Mouse (Mus musculus) kidney, embryonic 16.5 days (tissue): ENCODE measurements around the gene Cacng1. TPM values are rescaled to one million over a fixed set of nuclear protein-coding genes. Genes with fewer than 3 reads are reported as not detected.

ENCODE experiments used
- ATAC-seq: fragments of 200-750 bp; cut with Nextera tagmentation; 2 replicates; pipeline ENCODE4 v1.8.0; 2017; ENCODE audit warnings: moderate TSS enrichment; ENCODE audit not compliant: low FRiP score, low TSS enrichment
- H3K27ac ChIP-seq: fragments of 300-500 bp; sonication (generic); 2 replicates; pipeline ENCODE4 v1.5.1; 2014; ENCODE audit warnings: low read length
- H3K27me3 ChIP-seq: fragments of 300-500 bp; sonication (generic); 2 replicates; pipeline ENCODE4 v1.6.1; 2014; ENCODE audit warnings: low read length, control low read depth, mixed read lengths; ENCODE audit not compliant: insufficient read depth
- H3K36me3 ChIP-seq: fragments of 300-500 bp; sonication (generic); 2 replicates; pipeline ENCODE4 v1.6.1; 2014; ENCODE audit warnings: low read length, control low read depth, mixed read lengths; ENCODE audit not compliant: insufficient read depth
- H3K4me1 ChIP-seq: fragments of 300-500 bp; sonication (generic); 2 replicates; pipeline ENCODE4 v1.6.1; 2014; ENCODE audit warnings: low read length, control low read depth, mixed read lengths; ENCODE audit not compliant: insufficient read depth
- H3K4me2 ChIP-seq: fragments of 300-500 bp; sonication (generic); replicated peaks from 2 replicates; pipeline ENCODE4 v1.6.1; 2014; ENCODE audit warnings: low read depth, low read length
- H3K4me3 ChIP-seq: fragments of 300-500 bp; sonication (generic); 2 replicates; pipeline ENCODE4 v1.5.1; 2014; ENCODE audit warnings: mild to moderate bottlenecking, low read length
- H3K9ac ChIP-seq: fragments of 300-500 bp; sonication (generic); replicated peaks from 2 replicates; pipeline ENCODE4 v1.6.1; 2014; ENCODE audit warnings: low read length
- H3K9me3 ChIP-seq: fragments of 300-500 bp; sonication (generic); 2 replicates; pipeline ENCODE4 v1.6.1; 2016; ENCODE audit warnings: low read length, control low read depth
- WGBS: fragments of 180-500 bp; shearing (Covaris S2); extraction: QIAGEN DNeasy Blood & Tissue Kit; methylation state at CpG from one replicate; pipeline ENCODE4 v1.1.7; 2014; 5-methylcytosine and 5-hydroxymethylcytosine counted together
- polyA plus RNA-seq: library from polyadenylated mRNA; unstranded; fragments of >200 nt; fragmentation: Nextera tagmentation; extraction: Ambion mirVana; gene quantifications from 2 replicates; pipeline ENCODE4 v1.2.1, GENCODE M21; 2015

Gene Cacng1
- polyA plus RNA-seq, 1 experiment from 2014 or later, result 0.95 TPM

GRCm38 (mm10) chr11:107737886-107738285, 21.6 kb upstream of the Cacng1 start:
- 78% methylated on average over 6 of the region's 6 CpGs for WGBS
- H3K9ac ChIP-seq, result no peak overlapping the region
- no peaks in the 10 kb centered on the region for H3K27me3 ChIP-seq
- H3K36me3 ChIP-seq, result no peaks in the 10 kb centered on the region
- H3K4me2 ChIP-seq, result no peak overlapping the region
- no peaks in the 10 kb centered on the region for H3K9me3 ChIP-seq
- ATAC-seq, result no peak
- H3K27ac ChIP-seq, result no peak overlapping the region
- H3K4me1 ChIP-seq, result peaks cover 6% of the 10 kb centered on the region
- H3K4me3 ChIP-seq, result no peak overlapping the region

- Histone ChIP-seq H3K9ac (no peak overlapping the region), H3K27ac (no peak overlapping the region), H3K4me3 (no peak overlapping the region), H3K36me3 (no peaks in the 10 kb centered on the region), H3K4me1 (peaks cover 6% of the 10 kb centered on the region), H3K9me3 (no peaks in the 10 kb centered on the region), H3K27me3 (no peaks in the 10 kb centered on the region), H3K4me2 (no peak overlapping the region)
- WGBS, result 69% methylated on average over 7 of the region's 7 CpGs
- ATAC-seq, result no peak
Measured at GRCm38 (mm10) chr11:107734133-107734532, 17.8 kb upstream of the Cacng1 start.

- WGBS, result 61% methylated on average over 5 of the region's 5 CpGs
- Histone ChIP-seq H3K4me2 (no peak overlapping the region), H3K9me3 (no peaks in the 10 kb centered on the region), H3K27me3 (no peaks in the 10 kb centered on the region), H3K27ac (no peak overlapping the region), H3K4me3 (no peak overlapping the region), H3K9ac (no peak overlapping the region), H3K4me1 (no peaks in the 10 kb centered on the region), H3K36me3 (no peaks in the 10 kb centered on the region)
- ATAC-seq, result no peak
Measured at GRCm38 (mm10) chr11:107731498-107731897, 15.2 kb upstream of the Cacng1 start.

- Histone ChIP-seq H3K27me3 (no peaks in the 10 kb centered on the region), H3K4me1 (no peaks in the 10 kb centered on the region), H3K9me3 (no peaks in the 10 kb centered on the region), H3K27ac (no peak overlapping the region), H3K4me2 (no peak overlapping the region), H3K36me3 (no peaks in the 10 kb centered on the region), H3K4me3 (no peak overlapping the region), H3K9ac (no peak overlapping the region)
- WGBS, result 70% methylated on average over 4 of the region's 4 CpGs
- ATAC-seq, result no peak
Measured at GRCm38 (mm10) chr11:107730940-107731339, 14.6 kb upstream of the Cacng1 start.

GRCm38 (mm10) chr11:107729141-107729540, 12.8 kb upstream of the Cacng1 start:
- no peaks in the 10 kb centered on the region for H3K27me3 ChIP-seq
- no peak for ATAC-seq
- H3K4me3 ChIP-seq, result no peak overlapping the region
- H3K4me1 ChIP-seq, result no peaks in the 10 kb centered on the region
- H3K4me2 ChIP-seq, result no peak overlapping the region
- H3K9me3 ChIP-seq, result no peaks in the 10 kb centered on the region
- WGBS, result 79% methylated on average over 7 of the region's 7 CpGs
- no peaks in the 10 kb centered on the region for H3K36me3 ChIP-seq
- no peak overlapping the region for H3K9ac ChIP-seq
- no peak overlapping the region for H3K27ac ChIP-seq

- no peaks in the 10 kb centered on the region for H3K36me3 ChIP-seq
- no peaks in the 10 kb centered on the region for H3K27me3 ChIP-seq
- H3K4me3 ChIP-seq, result no peak overlapping the region
- 69% methylated on average over 13 of the region's 13 CpGs for WGBS
- no peak overlapping the region for H3K9ac ChIP-seq
- no peaks in the 10 kb centered on the region for H3K9me3 ChIP-seq
- H3K4me2 ChIP-seq, result no peak overlapping the region
- ATAC-seq, result no peak
- H3K27ac ChIP-seq, result no peak overlapping the region
- H3K4me1 ChIP-seq, result no peaks in the 10 kb centered on the region
Measured at GRCm38 (mm10) chr11:107728073-107728863, 11.9 kb upstream of the Cacng1 start.

GRCm38 (mm10) chr11:107724603-107725002, 8.3 kb upstream of the Cacng1 start:
- 79% methylated on average over 8 of the region's 8 CpGs for WGBS
- Histone ChIP-seq H3K4me3 (no peak overlapping the region), H3K27me3 (no peaks in the 10 kb centered on the region), H3K9me3 (no peaks in the 10 kb centered on the region), H3K4me2 (no peak overlapping the region), H3K27ac (no peak overlapping the region), H3K36me3 (no peaks in the 10 kb centered on the region), H3K9ac (no peak overlapping the region), H3K4me1 (no peaks in the 10 kb centered on the region)
- ATAC-seq, result no peak

- no peak overlapping the region for H3K4me2 ChIP-seq
- no peak for ATAC-seq
- no peak overlapping the region for H3K4me3 ChIP-seq
- H3K36me3 ChIP-seq, result no peaks in the 10 kb centered on the region
- peaks cover 7% of the 10 kb centered on the region; the same call in 1 of the 2 replicates for H3K4me1 ChIP-seq
- H3K27me3 ChIP-seq, result no peaks in the 10 kb centered on the region
- WGBS, result 64% methylated on average over 7 of the region's 7 CpGs
- H3K9me3 ChIP-seq, result 0 out of 2 replicates have a peak, but pooled peaks cover 5% of the 10 kb centered on the region
- H3K9ac ChIP-seq, result no peak overlapping the region
- no peak overlapping the region for H3K27ac ChIP-seq
Measured at GRCm38 (mm10) chr11:107721057-107721456, 4.7 kb upstream of the Cacng1 start.

- H3K9ac ChIP-seq, result no peak overlapping the region
- peaks cover 7% of the 10 kb centered on the region; the same call in 1 of the 2 replicates for H3K4me1 ChIP-seq
- no peak overlapping the region for H3K4me2 ChIP-seq
- no peak overlapping the region for H3K4me3 ChIP-seq
- no peak for ATAC-seq
- H3K27ac ChIP-seq, result no peak overlapping the region
- H3K9me3 ChIP-seq, result 0 out of 2 replicates have a peak, but pooled peaks cover 5% of the 10 kb centered on the region
- WGBS, result 60% methylated on average over 9 of the region's 9 CpGs
- H3K36me3 ChIP-seq, result no peaks in the 10 kb centered on the region
- no peaks in the 10 kb centered on the region for H3K27me3 ChIP-seq
Measured at GRCm38 (mm10) chr11:107720264-107721021, 4.1 kb upstream of the Cacng1 start.

- WGBS, result 53% methylated on average over 7 of the region's 7 CpGs
- Histone ChIP-seq H3K27me3 (no peaks in the 10 kb centered on the region), H3K9me3 (0 out of 2 replicates have a peak, but pooled peaks cover 5% of the 10 kb centered on the region), H3K4me3 (no peak overlapping the region), H3K4me1 (peaks cover 7% of the 10 kb centered on the region), H3K4me2 (no peak overlapping the region), H3K9ac (no peak overlapping the region), H3K27ac (no peak overlapping the region), H3K36me3 (no peaks in the 10 kb centered on the region)
- ATAC-seq, result no peak
Measured at GRCm38 (mm10) chr11:107714368-107714767, 2.0 kb downstream of the Cacng1 start.
